Mouse (Mus musculus): ENCODE measurements at regions not wholly inside any gene's neighbourhood (a gene's known extent, or its start where the extent isn't known, plus 50 kb on each side); places are given as distances from the start of the nearest gene placed in this dataset.
A peak's percentile ranks its signal among the peaks of the same experiment; 100 is the strongest.

GRCm38 (mm10) chr17:84002939-84003338, 155.2 kb upstream of the Haao start:
- Histone ChIP-seq H3K9me3 (no peaks in the 10 kb centered on the region), H3K4me1 (replicated peaks) (peaks cover 48% of the 10 kb centered on the region), H3K4me3 (replicated peaks) (no peak overlapping the region), H3K9ac (replicated peaks) (no peak overlapping the region), H3K27me3 (no peaks in the 10 kb centered on the region), H3K27ac (0 out of 2 replicates have a peak overlapping the region, but pooled peaks have one; percentile 7), H3K4me2 (no peak overlapping the region), H3K36me3 (no peaks in the 10 kb centered on the region)
- ATAC-seq (ENCODE audit: insufficient number of reproducible peaks, insufficient read depth, low FRiP score, low TSS enrichment, low read depth) = no peak
- 88% methylated on average over 6 of the region's 6 CpGs for WGBS

GRCm38 (mm10) chr17:84002327-84002726, 154.6 kb upstream of the Haao start:
- H3K4me1 ChIP-seq (replicated peaks) = peaks cover 48% of the 10 kb centered on the region
- no peaks in the 10 kb centered on the region for H3K9me3 ChIP-seq
- no peak overlapping the region for H3K27ac ChIP-seq
- no peak overlapping the region for H3K4me3 ChIP-seq (replicated peaks)
- no peak overlapping the region for H3K4me2 ChIP-seq
- no peak overlapping the region for H3K9ac ChIP-seq (replicated peaks)
- WGBS = 93% methylated on average over 16 of the region's 16 CpGs
- no peak for ATAC-seq (ENCODE audit: insufficient number of reproducible peaks, insufficient read depth, low FRiP score, low TSS enrichment, low read depth)
- no peaks in the 10 kb centered on the region for H3K36me3 ChIP-seq
- no peaks in the 10 kb centered on the region for H3K27me3 ChIP-seq

- Histone ChIP-seq H3K36me3 (no peaks in the 10 kb centered on the region), H3K4me1 (replicated peaks) (peaks cover 37% of the 10 kb centered on the region), H3K27me3 (no peaks in the 10 kb centered on the region), H3K4me2 (no peak overlapping the region), H3K4me3 (replicated peaks) (no peak overlapping the region), H3K27ac (no peak overlapping the region), H3K9ac (replicated peaks) (no peak overlapping the region), H3K9me3 (no peaks in the 10 kb centered on the region)
- ATAC-seq (ENCODE audit: insufficient number of reproducible peaks, insufficient read depth, low FRiP score, low TSS enrichment, low read depth) = no peak
- WGBS = 62% methylated on average over 6 of the region's 6 CpGs
These were observed 152.4 kb upstream of the Haao start for GRCm38 (mm10) chr17:84000115-84000514.

DNA sequence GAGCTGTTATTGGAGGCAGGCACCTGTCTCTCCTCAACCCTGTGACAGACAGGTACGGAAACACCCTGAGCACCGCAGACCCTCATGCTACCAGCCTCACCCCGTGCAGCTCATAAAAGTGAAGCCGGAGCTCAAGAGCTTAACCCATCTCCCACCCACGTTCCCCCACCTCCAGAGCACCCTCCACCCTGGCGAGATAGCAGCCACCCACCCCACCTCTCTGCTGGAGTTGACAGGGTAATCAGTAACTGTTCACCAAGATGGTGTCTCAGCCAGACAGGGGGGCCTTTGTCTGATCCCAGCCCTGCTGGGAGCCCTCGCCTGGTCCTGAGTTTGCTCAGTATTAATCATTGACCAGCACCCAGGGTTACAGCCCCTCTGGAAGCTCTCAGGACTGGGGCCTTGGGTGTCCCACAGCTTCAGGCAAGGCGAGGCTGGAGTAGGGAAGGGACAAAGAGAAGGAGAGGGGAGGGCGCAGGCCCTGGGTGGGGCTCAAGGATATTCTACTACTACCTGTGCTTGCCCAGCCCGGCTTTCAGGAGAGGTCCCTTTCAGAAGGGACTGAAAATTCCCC, 151.3 kb upstream of the Haao start:
- H3K36me3 ChIP-seq = no peaks in the 10 kb centered on the region
- H3K4me2 ChIP-seq = no peak overlapping the region
- H3K27me3 ChIP-seq = no peaks in the 10 kb centered on the region
- H3K4me1 ChIP-seq (replicated peaks) = peaks cover 26% of the 10 kb centered on the region
- WGBS = 67% methylated on average over 10 of the region's 10 CpGs
- no peaks in the 10 kb centered on the region for H3K9me3 ChIP-seq
- H3K4me3 ChIP-seq (replicated peaks) = no peak overlapping the region
- no peak overlapping the region for H3K27ac ChIP-seq
- ATAC-seq (ENCODE audit: insufficient number of reproducible peaks, insufficient read depth, low FRiP score, low TSS enrichment, low read depth) = no peak
- no peak overlapping the region for H3K9ac ChIP-seq (replicated peaks)

- Histone ChIP-seq H3K27ac (no peak overlapping the region), H3K4me2 (no peak overlapping the region), H3K4me3 (replicated peaks) (no peak overlapping the region), H3K9me3 (no peaks in the 10 kb centered on the region), H3K27me3 (no peaks in the 10 kb centered on the region), H3K36me3 (no peaks in the 10 kb centered on the region), H3K4me1 (replicated peaks) (peaks cover 21% of the 10 kb centered on the region), H3K9ac (replicated peaks) (no peak overlapping the region)
- 89% methylated on average over 7 of the region's 7 CpGs for WGBS
- ATAC-seq (ENCODE audit: insufficient number of reproducible peaks, insufficient read depth, low FRiP score, low TSS enrichment, low read depth) = no peak
These were observed 150.6 kb upstream of the Haao start for GRCm38 (mm10) chr17:83998341-83998740.

GRCm38 (mm10) chr17:83997778-83998177, 150.0 kb upstream of the Haao start:
- peaks cover 21% of the 10 kb centered on the region for H3K4me1 ChIP-seq (replicated peaks)
- no peak overlapping the region for H3K9ac ChIP-seq (replicated peaks)
- no peak overlapping the region for H3K4me2 ChIP-seq
- no peaks in the 10 kb centered on the region for H3K36me3 ChIP-seq
- no peak for ATAC-seq (ENCODE audit: insufficient number of reproducible peaks, insufficient read depth, low FRiP score, low TSS enrichment, low read depth)
- WGBS = 89% methylated on average over 11 of the region's 11 CpGs
- H3K9me3 ChIP-seq = no peaks in the 10 kb centered on the region
- H3K27me3 ChIP-seq = no peaks in the 10 kb centered on the region
- H3K4me3 ChIP-seq (replicated peaks) = no peak overlapping the region
- no peak overlapping the region for H3K27ac ChIP-seq

DNA sequence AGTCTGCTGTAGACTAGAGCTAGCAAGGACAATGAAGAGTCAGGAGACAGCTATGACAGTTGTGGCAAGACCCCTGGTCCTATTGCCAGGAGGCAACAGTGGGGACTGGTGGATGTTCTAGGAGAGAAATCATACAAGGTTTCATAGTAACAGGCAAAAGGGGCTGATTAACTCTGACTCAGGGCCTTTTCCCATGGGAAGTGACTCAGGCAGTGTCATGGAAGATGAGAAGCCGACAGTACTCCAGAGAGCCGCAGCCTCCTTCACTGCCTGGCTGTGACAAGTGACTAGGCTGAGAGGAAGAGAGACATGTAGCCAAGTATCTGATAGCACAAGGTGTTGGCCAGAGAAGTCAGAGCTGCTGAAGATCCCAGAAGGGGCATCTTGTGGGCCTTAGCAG, 145.3 kb upstream of the Haao start:
- H3K4me3 ChIP-seq (replicated peaks) = no peak overlapping the region
- ATAC-seq (ENCODE audit: insufficient number of reproducible peaks, insufficient read depth, low FRiP score, low TSS enrichment, low read depth) = no peak
- H3K9me3 ChIP-seq = no peaks in the 10 kb centered on the region
- 84% methylated on average over 2 of the region's 2 CpGs for WGBS
- H3K27me3 ChIP-seq = no peaks in the 10 kb centered on the region
- peaks cover 43% of the 10 kb centered on the region for H3K4me1 ChIP-seq (replicated peaks)
- peak overlapping the region; percentile 59; the same call in 1 of the 2 replicates for H3K27ac ChIP-seq
- H3K4me2 ChIP-seq = no peak overlapping the region
- H3K9ac ChIP-seq (replicated peaks) = no peak overlapping the region
- H3K36me3 ChIP-seq = no peaks in the 10 kb centered on the region

- WGBS = 34% methylated on average over 13 of the region's 13 CpGs
- ATAC-seq (ENCODE audit: insufficient number of reproducible peaks, insufficient read depth, low FRiP score, low TSS enrichment, low read depth) = peak; percentile 91
- H3K4me2 ChIP-seq = peak overlapping the region; percentile 16; the same call in 1 of the 2 replicates
These were observed 142.9 kb upstream of the Haao start for GRCm38 (mm10) chr17:83990421-83991365.

DNA sequence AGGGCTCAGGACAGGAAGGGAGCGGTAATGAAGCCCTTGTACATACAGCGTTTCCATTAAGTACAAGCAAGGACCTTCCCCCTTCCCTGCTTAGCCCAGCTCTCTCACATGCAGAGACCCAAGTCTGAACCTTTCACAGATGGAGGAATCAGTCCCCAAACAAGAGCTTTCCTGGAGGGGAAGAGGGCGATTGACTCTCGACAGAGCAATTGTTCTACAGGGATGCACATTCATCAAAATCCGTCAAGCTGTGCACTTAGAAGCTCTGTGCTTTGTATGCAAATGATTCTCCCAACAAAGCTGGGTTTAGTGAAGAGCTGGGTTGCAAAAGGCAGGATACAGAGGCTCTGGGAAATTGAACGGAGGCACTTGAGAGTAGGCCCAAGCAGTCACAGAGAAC, 141.1 kb upstream of the Haao start:
- H3K9me3 ChIP-seq = no peaks in the 10 kb centered on the region
- H3K27me3 ChIP-seq = no peaks in the 10 kb centered on the region
- H3K4me1 ChIP-seq (replicated peaks) = peaks cover 77% of the 10 kb centered on the region
- ATAC-seq (ENCODE audit: insufficient number of reproducible peaks, insufficient read depth, low FRiP score, low TSS enrichment, low read depth) = no peak
- no peak overlapping the region for H3K4me2 ChIP-seq
- peak overlapping the region; percentile 99 for H3K27ac ChIP-seq
- H3K36me3 ChIP-seq = no peaks in the 10 kb centered on the region
- no peak overlapping the region for H3K9ac ChIP-seq (replicated peaks)
- H3K4me3 ChIP-seq (replicated peaks) = no peak overlapping the region
- WGBS = 29% methylated on average over 6 of the region's 6 CpGs

More at GRCm38 (mm10) chr17:83990421-83991365, 142.9 kb upstream of the Haao start:
- no peaks in the 10 kb centered on the region for H3K36me3 ChIP-seq
- H3K4me3 ChIP-seq (replicated peaks) = no peak overlapping the region
- 0 out of 2 replicates have a peak overlapping the region, but pooled peaks have one; percentile 37 for H3K9ac ChIP-seq (replicated peaks)
- H3K9me3 ChIP-seq = no peaks in the 10 kb centered on the region
- peak overlapping the region; percentile 99 for H3K27ac ChIP-seq
- H3K27me3 ChIP-seq = no peaks in the 10 kb centered on the region
- H3K4me1 ChIP-seq (replicated peaks) = peaks cover 62% of the 10 kb centered on the region

- Histone ChIP-seq H3K4me3 (replicated peaks) (no peak overlapping the region), H3K9me3 (no peaks in the 10 kb centered on the region), H3K27me3 (no peaks in the 10 kb centered on the region), H3K27ac (peak overlapping the region; percentile 99), H3K9ac (replicated peaks) (no peak overlapping the region), H3K36me3 (no peaks in the 10 kb centered on the region), H3K4me1 (replicated peaks) (peaks cover 84% of the 10 kb centered on the region), H3K4me2 (no peak overlapping the region)
- WGBS = 94% methylated on average over 5 of the region's 5 CpGs
- ATAC-seq (ENCODE audit: insufficient number of reproducible peaks, insufficient read depth, low FRiP score, low TSS enrichment, low read depth) = no peak
These were observed 140.4 kb upstream of the Haao start for GRCm38 (mm10) chr17:83988165-83988564.

DNA sequence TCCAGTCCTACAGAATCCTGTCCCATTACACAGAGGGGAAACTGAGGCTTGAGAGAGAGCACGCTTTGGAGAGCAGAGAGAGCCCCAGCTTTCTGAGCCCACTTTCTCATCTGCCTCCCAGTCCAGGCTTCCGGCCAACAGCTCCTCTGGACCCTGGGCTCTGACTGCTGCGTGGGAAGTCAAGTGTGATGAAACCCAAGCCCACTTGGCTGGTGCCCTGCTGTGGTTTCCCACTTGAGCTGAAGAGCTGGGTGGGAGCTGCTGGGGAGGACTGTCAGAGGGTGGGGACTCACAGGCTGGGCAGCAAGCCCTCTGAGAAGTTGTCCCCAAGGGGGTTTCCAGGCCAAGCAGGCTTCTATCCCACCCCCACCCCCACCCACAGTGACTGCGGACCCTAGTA, 139.9 kb upstream of the Haao start:
- Histone ChIP-seq H3K27ac (peak overlapping the region; percentile 64), H3K9ac (replicated peaks) (no peak overlapping the region), H3K36me3 (no peaks in the 10 kb centered on the region), H3K27me3 (no peaks in the 10 kb centered on the region), H3K4me1 (replicated peaks) (peaks cover 88% of the 10 kb centered on the region), H3K4me2 (no peak overlapping the region), H3K9me3 (no peaks in the 10 kb centered on the region), H3K4me3 (replicated peaks) (no peak overlapping the region)
- WGBS = 93% methylated on average over 4 of the region's 4 CpGs
- ATAC-seq (ENCODE audit: insufficient number of reproducible peaks, insufficient read depth, low FRiP score, low TSS enrichment, low read depth) = no peak
